Mouse (Mus musculus): ENCODE data around the gene Gm4969. TPM values are rescaled to one million over a fixed set of nuclear protein-coding genes. Genes with fewer than 3 reads are reported as not detected.

Gm4969 gene
- total and polyA plus RNA-seq, 2 experiments from 2014 or later = 9.4 to 12.7 TPM

DNA sequence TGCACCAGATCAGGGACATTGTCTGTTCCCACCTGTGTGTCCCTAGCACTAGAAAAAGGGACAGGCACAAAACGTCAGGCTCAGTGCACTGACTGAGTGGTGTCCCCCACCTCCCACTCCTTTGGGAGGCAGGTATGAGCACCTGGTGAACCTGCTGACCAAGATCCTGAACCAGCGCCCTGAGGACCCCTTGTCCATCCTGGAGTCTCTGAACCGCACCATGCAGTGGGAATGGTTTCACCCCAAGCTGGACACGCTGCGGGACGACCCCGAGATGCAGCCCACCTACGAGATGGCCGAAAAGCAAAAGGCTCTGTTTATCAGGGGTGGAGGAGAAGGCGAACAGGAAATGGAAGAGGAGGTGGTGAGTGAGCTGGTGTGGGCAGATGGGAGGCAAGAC is 60.8 kb downstream of the Gm4969 start:
- no peak for TF ChIP-seq CTCF (IDR thresholded peaks at IDR 0.05)
- 90% methylated on average over 10 of the region's 10 CpGs for WGBS

GRCm38 (mm10) chr7:19055108-19055507 is 63.1 kb downstream of the Gm4969 start:
- Histone ChIP-seq H3K9ac (replicated peaks; ENCODE audit: low read length, poor library complexity, severe bottlenecking) (peak overlapping the region; percentile 44; the same call in 1 of the 2 replicates), H3K36me3 (ENCODE audit: insufficient read depth, low read length) (peaks cover 14% of the 10 kb centered on the region), H3K27me3 (ENCODE audit: insufficient read depth, low read length) (no peaks in the 10 kb centered on the region), H3K4me1 (ENCODE audit: insufficient read depth, low read length) (no peaks in the 10 kb centered on the region), H3K4me3 (ENCODE audit: low read depth, low read length) (no peak overlapping the region), H3K4me2 (ENCODE audit: low read depth, low read length, poor library complexity, severe bottlenecking) (peak overlapping the region; percentile 42), H3K9me3 (ENCODE audit: low read length) (no peaks in the 10 kb centered on the region), H3K27ac (ENCODE audit: low read depth, low read length) (no peak overlapping the region)
- TF ChIP-seq CTCF (IDR thresholded peaks at IDR 0.05) = no peak
- 95% methylated on average over 8 of the region's 8 CpGs for WGBS
- ATAC-seq (ENCODE audit: low FRiP score) = no peak
- DNase-seq (ENCODE audit: low spot score) = no peak

More for the DNA sequence above, 60.8 kb downstream of the Gm4969 start:
- no peaks in the 10 kb centered on the region for H3K4me1 ChIP-seq (ENCODE audit: insufficient read depth, low read length)
- H3K9ac ChIP-seq (replicated peaks; ENCODE audit: low read length, poor library complexity, severe bottlenecking) = no peak overlapping the region
- no peak for ATAC-seq (ENCODE audit: low FRiP score)
- no peak for DNase-seq (ENCODE audit: low spot score)
- no peaks in the 10 kb centered on the region for H3K9me3 ChIP-seq (ENCODE audit: low read length)
- H3K4me3 ChIP-seq (ENCODE audit: low read depth, low read length) = no peak overlapping the region
- H3K36me3 ChIP-seq (ENCODE audit: insufficient read depth, low read length) = no peaks in the 10 kb centered on the region
- H3K27ac ChIP-seq (ENCODE audit: low read depth, low read length) = no peak overlapping the region
- no peak overlapping the region for H3K4me2 ChIP-seq (ENCODE audit: low read depth, low read length, poor library complexity, severe bottlenecking)
- no peaks in the 10 kb centered on the region for H3K27me3 ChIP-seq (ENCODE audit: insufficient read depth, low read length)

DNA sequence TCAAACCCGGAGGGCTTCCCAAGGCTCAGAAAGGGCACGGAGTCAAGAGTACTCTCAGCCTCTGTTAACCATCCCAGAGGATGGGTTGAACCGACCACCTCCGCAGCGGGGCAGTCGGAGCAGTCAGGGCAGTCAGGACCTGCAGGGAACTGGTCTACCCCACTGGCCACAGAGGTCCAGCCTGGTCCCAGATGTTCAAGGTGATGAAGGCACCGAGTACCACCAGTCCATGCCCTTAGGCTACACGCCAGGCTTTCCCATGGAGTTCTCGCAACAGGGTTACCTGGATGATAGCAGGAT is 63.4 kb downstream of the Gm4969 start:
- Histone ChIP-seq H3K4me1 (ENCODE audit: insufficient read depth, low read length) (no peaks in the 10 kb centered on the region), H3K4me2 (ENCODE audit: low read depth, low read length, poor library complexity, severe bottlenecking) (peak overlapping the region; percentile 42), H3K27me3 (ENCODE audit: insufficient read depth, low read length) (no peaks in the 10 kb centered on the region), H3K36me3 (ENCODE audit: insufficient read depth, low read length) (peaks cover 18% of the 10 kb centered on the region), H3K27ac (ENCODE audit: low read depth, low read length) (no peak overlapping the region), H3K4me3 (ENCODE audit: low read depth, low read length) (peak overlapping the region; percentile 24; the same call in 1 of the 2 replicates), H3K9ac (replicated peaks; ENCODE audit: low read length, poor library complexity, severe bottlenecking) (peak overlapping the region; percentile 44; the same call in 1 of the 2 replicates), H3K9me3 (ENCODE audit: low read length) (no peaks in the 10 kb centered on the region)
- no peak; the same call in 1 of the 2 replicates for ATAC-seq (ENCODE audit: low FRiP score)
- no peak for DNase-seq (ENCODE audit: low spot score)
- WGBS = 68% methylated on average over 9 of the region's 9 CpGs
- TF ChIP-seq CTCF (IDR thresholded peaks at IDR 0.05) = no peak

DNA sequence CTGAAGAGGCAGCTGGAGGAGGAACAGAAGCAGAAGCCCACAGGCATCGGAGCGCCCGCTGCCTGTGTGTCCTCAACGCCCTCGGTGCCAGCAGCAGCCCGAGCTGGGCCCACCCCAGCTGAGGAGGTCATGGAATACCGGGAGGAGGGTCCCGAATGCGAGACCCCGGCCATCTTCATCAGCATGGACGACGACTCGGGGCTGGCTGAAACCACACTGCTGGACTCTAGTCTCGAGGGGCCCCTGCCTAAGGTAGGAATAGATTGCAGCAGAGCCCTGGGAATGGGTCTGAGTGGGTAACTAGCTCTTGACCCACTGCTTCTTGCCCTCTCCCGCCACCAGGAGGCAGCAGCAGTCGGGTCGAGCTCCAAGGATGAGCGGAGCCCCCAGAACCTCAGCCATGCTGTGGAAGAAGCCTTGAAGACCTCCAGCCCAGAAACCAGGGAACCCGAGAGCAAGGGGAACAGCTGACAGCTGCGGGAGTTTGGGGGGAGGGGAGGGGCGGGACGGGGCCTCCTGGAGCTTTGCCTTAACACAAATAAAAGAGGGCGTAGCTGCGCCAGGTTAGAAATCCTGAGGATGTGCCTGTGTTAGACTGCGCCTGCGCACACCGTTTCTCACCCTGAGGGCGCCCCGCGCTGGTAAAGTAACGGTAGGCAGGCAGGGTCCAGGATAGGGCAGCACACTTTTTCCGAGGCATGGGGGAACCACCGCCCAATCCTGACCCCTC is 64.0 kb downstream of the Gm4969 start, which contains the start of gene Rsph6a:
Gene Rsph6a, plus strand, starts transcription at position 644 of the 730 bp plus-strand sequence.
- DNase-seq (ENCODE audit: low spot score) = peak; percentile 73
- peak; percentile 80 for TF ChIP-seq CTCF (IDR thresholded peaks at IDR 0.05)
- no peak within 1 kb of the TSS for H3K27ac ChIP-seq (ENCODE audit: low read depth, low read length)
- H3K9me3 ChIP-seq (ENCODE audit: low read length) = no peaks in the 10 kb centered on the region
- H3K9ac ChIP-seq (replicated peaks; ENCODE audit: low read length, poor library complexity, severe bottlenecking) = peak within 1 kb of the TSS; percentile 44; the same call in 1 of the 2 replicates
- peak within 1 kb of the TSS; percentile 24; the same call in 1 of the 2 replicates for H3K4me3 ChIP-seq (ENCODE audit: low read depth, low read length)
- peaks cover 23% of the 10 kb centered on the region for H3K36me3 ChIP-seq (ENCODE audit: insufficient read depth, low read length)
- H3K4me2 ChIP-seq (ENCODE audit: low read depth, low read length, poor library complexity, severe bottlenecking) = peak within 1 kb of the TSS; percentile 42
- no peaks in the 10 kb centered on the region for H3K4me1 ChIP-seq (ENCODE audit: insufficient read depth, low read length)
- WGBS = 25% methylated on average over 33 of the region's 33 CpGs
- no peaks in the 10 kb centered on the region for H3K27me3 ChIP-seq (ENCODE audit: insufficient read depth, low read length)
- ATAC-seq (ENCODE audit: low FRiP score) = peak; percentile 82

DNA sequence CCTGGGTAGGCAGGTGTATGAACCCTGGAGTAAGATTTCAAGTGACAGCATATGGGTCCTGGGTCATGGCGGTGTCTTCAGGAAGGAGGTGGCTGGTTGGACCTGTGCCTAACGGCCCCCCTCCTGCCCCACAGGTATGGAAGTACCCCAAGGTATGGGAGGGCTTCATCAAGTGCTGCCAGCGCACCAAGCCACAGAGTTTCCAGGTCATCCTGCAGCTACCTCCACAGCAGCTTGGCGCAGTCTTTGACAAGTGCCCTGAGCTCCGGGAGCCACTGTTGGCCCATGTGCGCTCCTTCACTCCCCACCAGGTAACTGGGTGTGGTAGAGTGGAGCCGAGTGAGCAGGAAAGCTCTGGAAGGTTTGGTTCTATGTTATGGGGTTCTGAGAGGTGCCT is 65.0 kb downstream of the Gm4969 start:
- H3K4me1 ChIP-seq (ENCODE audit: insufficient read depth, low read length) = no peaks in the 10 kb centered on the region
- DNase-seq (ENCODE audit: low spot score) (no peak), ATAC-seq (ENCODE audit: low FRiP score) (no peak)
- WGBS = 95% methylated on average over 7 of the region's 7 CpGs
- no peaks in the 10 kb centered on the region for H3K27me3 ChIP-seq (ENCODE audit: insufficient read depth, low read length)
- no peak overlapping the region for H3K9ac ChIP-seq (replicated peaks; ENCODE audit: low read length, poor library complexity, severe bottlenecking)
- no peak for TF ChIP-seq CTCF (IDR thresholded peaks at IDR 0.05)
- no peak overlapping the region for H3K4me2 ChIP-seq (ENCODE audit: low read depth, low read length, poor library complexity, severe bottlenecking)
- H3K27ac ChIP-seq (ENCODE audit: low read depth, low read length) = no peak overlapping the region
- no peak overlapping the region for H3K4me3 ChIP-seq (ENCODE audit: low read depth, low read length)
- H3K36me3 ChIP-seq (ENCODE audit: insufficient read depth, low read length) = peaks cover 34% of the 10 kb centered on the region
- no peaks in the 10 kb centered on the region for H3K9me3 ChIP-seq (ENCODE audit: low read length)

DNA sequence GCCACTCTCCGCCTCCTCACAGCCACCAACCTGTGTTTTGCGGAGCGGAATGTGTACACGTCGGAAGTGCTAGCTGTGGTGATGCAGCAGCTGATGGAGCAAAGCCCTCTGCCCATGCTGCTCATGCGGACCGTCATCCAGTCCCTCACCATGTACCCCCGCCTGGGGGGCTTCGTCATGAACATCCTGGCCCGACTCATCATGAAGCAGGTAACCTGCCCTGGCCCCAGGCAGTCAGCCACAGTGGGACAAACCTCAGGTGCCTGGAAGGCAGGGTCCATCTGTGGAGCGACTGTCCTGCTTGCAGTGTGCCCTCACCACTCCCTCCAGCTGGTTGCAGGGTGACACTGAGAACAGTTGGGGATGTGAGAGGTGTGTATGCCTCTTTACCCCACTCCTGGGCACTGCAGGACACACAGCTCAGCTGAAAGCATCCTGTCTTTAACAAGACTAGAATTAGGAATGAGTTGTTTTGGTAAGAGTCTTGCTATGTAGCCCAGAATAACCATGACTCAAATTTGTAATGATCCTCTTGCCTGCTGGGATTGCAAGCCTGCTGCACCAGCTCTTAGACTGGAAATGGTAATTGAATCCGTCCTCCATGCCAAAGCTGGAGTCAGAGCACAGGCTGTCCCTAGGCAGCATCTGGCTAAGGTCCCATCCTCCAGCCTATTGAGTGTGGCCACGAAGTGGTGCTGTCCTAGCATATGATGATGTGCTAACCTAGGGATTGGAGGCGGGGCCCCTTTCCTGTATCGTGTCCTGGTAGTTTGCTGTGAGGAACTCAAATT is 65.6 kb downstream of the Gm4969 start:
- Histone ChIP-seq H3K9me3 (ENCODE audit: low read length) (no peaks in the 10 kb centered on the region), H3K27ac (ENCODE audit: low read depth, low read length) (no peak overlapping the region), H3K4me2 (ENCODE audit: low read depth, low read length, poor library complexity, severe bottlenecking) (no peak overlapping the region), H3K4me3 (ENCODE audit: low read depth, low read length) (no peak overlapping the region), H3K4me1 (ENCODE audit: insufficient read depth, low read length) (no peaks in the 10 kb centered on the region), H3K9ac (replicated peaks; ENCODE audit: low read length, poor library complexity, severe bottlenecking) (no peak overlapping the region), H3K27me3 (ENCODE audit: insufficient read depth, low read length) (no peaks in the 10 kb centered on the region), H3K36me3 (ENCODE audit: insufficient read depth, low read length) (peaks cover 40% of the 10 kb centered on the region)
- TF ChIP-seq CTCF (IDR thresholded peaks at IDR 0.05) = no peak
- DNase-seq (ENCODE audit: low spot score) (no peak), ATAC-seq (ENCODE audit: low FRiP score) (no peak)
- WGBS = 89% methylated on average over 15 of the region's 15 CpGs

Data from midbrain, postnatal 0 days (tissue).